Mouse (Mus musculus) heart, postnatal 4 days (tissue): ENCODE results near the gene Rps19bp1. TPM values are rescaled to one million over a fixed set of nuclear protein-coding genes. Genes with fewer than 3 reads are reported as not detected.

Experiments
- DNase-seq: peaks from one replicate; pipeline ENCODE4 v3.0.0; 2021
- total RNA-seq, 2 experiments: library from RNA; stranded (reverse); gene quantifications; 2 replicates each; pipeline ENCODE4 v1.2.3; 2021

Gene Rps19bp1
- 10 to 100 TPM; 26.1 to 27.2 TPM for total RNA-seq

DNA sequence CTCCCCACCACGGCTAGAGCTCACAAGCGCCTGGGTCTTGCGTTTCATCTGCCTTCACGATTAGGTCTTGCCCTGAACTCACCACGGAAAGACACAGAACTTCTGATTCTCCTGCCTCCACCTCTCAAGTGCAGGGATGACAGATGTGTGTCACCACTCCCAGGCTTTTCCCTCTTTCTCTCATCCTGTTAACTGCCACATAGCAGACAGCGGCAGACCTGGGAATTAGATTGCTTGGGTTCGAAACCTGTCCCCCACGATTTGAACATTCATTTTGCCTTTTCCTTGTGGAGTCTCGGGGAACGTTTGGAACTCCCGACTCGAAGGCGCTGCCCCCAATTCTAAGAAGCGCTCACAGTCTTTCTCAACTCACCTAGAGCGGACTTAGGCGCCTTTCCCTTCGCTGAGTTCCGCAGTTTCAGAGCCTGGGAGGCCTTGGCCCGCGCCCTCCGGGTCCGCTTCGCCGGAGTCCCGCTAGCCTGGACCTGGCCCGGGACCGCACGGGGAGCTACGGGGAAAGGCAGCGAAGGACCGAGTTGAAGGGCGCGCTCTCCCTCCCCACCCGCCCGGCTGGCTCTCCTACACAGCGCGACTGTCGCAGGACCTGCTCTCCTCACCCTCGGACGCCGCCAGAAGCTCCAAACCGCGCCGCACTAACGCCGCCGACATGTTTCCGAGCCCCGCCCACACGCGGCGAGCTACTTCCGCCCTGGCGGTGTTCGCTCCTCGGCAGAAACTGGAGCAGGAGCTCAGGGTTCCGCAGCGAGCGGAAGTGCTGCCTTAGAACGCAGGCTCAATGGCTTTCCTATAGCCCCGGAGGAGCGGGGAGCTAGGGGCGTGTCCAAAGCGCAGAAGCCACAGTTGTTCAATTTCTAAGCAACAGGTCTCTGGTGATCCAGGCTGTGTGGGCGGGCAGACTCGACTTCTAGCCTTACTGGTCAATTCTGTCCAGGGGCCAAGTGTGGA, at the start of gene Rps19bp1:
TSS of gene Rps19bp1 (minus strand) at position 706 of the 966 bp plus-strand sequence.
- peak; percentile 92 for DNase-seq

DNA sequence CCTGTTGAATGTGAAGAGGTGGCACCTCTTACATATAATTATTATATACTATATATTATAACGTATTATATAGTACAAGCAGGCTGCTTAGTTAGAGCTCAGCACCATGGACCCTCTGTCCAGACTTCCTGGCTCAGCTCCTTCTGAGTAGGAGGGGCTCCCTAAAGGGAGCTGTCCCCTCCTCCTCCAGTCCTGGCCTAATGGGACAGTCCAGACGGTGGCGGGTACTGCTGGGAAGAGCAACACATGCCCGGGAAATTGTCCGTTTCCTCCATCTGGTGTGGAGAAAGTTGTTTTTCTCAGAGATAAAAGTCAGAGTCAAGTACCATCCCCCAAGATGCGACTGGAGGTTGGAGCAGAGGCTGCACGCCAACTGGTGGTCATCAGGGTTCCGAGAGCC, 42.0 kb upstream of the Rps19bp1 start:
- DNase-seq: no peak

DNA sequence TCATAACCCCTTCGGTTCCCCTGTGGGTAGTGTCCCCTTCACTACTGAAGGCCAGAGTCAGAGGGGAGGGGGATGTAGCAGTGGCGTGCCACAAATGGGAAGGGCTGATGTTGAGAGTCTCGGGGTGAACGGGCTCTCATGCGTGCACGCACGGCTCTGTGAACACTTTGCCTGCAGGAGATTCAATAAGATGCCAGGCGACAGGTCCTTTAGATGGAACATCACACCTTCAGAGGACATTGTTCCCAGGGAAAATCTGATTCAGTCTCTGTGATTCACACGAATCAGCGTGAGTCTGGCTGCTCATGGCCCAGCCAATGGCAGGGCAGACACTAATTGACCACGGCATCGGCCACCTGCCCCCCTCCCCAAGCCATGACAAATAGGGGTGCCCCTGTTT, 40.1 kb upstream of the Rps19bp1 start:
- no peak for DNase-seq

DNA sequence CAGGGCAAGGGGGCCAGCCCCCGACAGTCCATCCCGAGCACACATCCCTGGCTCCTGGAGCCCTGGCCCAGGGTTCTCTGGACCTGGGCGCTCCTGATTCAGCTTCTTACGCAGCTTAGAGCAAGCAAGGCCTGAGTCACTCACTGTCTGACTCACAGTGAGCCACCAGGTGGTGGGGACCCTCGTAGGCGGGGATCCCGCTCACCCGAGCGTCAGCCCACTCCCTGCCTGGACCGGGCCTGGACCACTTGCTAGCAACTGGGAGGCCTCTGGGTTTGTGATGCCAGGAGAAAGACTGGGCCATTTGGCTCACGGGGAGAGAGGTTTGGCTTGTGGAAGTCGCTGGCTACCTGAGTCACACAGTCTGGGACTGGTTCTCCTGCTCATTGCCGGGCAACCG, 39.7 kb upstream of the Rps19bp1 start:
- DNase-seq: no peak

DNA sequence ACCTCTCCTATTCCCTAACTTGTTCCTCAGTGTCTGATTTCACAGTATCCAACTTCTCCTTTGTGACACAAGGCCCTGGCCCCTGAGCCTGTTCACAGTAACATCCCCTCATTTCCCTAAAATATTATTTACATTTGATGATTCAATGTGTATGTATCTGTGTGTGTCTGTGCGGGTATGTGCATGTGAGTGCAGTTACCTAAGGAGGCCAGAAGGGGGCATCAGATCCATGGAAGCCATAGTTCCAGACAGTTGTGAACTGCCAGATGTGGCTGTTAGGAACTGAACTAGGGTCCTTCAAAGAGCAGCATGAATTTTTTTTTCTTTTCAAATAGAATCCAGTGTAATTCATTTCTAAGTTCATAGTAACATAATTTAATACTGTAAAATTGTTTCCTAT, 33.0 kb upstream of the Rps19bp1 start:
- no peak for DNase-seq

DNA sequence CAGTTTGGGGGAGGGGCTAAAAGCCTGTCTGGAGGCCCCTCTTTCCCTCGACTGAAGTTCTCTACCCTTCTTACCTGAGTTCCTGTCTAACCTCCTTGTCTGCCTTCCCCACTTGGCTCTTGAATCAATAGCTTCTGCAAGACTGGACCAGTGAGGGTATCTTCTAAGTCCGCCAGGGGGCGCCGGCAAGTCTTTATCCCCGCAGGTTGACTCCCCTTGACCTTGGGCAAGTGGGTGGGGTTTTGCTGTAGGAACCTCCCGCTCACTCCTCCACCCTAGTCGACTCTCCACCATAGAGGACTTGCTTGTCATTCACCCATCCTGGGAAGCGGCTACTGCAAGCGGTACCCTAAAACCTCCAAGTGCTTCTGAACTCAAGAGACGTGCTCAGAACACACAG, 25.3 kb upstream of the Rps19bp1 start:
- peak; percentile 72 for DNase-seq

DNA sequence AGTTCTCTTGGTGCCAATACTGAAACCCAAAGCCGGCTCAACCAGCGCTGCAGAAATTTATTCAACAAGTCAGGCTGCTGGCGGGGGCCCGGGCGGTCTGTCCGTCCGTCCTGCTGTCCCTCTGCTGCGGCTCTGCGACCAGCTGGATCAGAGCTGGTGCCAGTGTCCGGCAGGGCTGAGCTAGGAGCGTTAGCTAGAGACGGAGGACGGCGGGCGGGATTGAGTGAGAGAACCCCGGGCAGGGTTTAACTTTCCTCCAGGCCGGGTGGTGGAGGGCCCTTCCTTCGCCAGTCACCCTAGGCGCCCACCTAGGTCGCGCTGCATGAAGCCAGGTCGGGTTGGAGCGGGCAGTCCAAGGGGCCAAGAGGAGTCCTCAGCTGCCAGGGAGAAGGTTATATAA, 23.9 kb upstream of the Rps19bp1 start:
- DNase-seq: no peak

DNA sequence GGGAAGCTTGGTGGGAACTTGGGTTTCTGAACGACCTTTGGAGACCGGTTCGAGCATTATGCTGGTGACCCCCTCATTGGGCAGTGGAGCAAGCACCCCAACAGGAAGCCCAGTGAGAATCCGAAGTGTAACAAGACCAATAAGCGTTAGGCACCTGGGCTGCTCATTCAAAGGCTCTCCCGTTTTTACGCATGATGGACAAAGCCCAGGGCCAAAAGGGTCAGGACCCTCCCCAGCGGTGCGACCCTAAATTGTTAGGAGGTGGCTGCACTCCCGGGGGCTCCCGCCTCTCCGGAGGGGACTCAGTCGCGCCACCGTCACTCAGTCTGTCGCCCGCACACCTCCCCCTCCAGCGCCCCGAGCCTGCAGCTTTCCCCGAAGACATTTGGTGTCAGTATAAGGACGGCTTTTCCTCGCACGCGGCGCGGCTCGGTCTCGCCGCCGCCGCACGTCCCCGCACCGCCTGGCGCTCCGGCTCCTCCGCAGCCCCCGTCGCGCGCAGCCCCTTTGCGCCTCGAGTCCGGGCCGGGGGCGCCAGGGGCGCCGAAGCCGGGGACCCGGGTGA, 22.8 kb upstream of the Rps19bp1 start, which contains the start of gene Cacna1i:
TSS of gene Cacna1i (plus strand) at position 388 of the 565 bp plus-strand sequence.
- DNase-seq: no peak

DNA sequence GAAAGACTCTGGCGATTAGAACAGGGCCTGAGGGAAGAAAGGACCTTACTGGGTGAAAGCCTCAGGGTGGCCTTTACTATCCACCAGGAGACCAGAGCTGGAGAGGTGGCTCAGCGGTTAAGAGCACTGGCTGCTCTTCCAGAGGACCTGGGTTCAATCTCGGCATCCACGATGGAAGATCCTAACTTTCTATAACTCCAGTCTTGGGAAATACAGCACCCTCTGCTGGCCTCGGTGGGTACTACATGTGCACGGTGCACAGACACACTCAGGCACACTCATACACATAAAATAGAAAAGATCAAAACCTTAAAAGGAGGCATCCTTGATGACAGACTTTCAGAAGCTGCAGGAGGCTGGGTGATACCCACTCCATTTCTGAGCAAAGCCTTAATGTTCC, 16.5 kb upstream of the Rps19bp1 start:
- peak; percentile 40 for DNase-seq

DNA sequence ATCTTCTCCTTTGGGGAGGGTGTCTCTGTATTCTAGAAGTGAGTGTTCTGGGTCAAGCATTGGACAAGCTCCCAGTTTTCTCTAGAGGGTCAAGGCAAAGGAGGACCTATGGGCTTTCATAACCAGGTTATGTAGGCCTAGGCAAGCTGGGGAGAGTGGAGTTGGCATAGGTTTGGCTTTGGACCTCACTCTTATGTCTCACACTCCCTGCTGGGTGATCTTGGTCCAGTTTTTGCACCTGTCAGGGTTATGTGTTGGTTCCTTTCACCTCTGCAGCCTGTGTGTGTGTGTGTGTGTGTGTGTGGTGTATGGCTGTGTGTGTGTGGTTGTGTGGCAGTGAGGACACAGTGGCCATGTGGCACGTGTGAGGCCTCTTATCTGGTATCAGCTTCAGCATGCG, 14.9 kb upstream of the Rps19bp1 start:
- no peak for DNase-seq

DNA sequence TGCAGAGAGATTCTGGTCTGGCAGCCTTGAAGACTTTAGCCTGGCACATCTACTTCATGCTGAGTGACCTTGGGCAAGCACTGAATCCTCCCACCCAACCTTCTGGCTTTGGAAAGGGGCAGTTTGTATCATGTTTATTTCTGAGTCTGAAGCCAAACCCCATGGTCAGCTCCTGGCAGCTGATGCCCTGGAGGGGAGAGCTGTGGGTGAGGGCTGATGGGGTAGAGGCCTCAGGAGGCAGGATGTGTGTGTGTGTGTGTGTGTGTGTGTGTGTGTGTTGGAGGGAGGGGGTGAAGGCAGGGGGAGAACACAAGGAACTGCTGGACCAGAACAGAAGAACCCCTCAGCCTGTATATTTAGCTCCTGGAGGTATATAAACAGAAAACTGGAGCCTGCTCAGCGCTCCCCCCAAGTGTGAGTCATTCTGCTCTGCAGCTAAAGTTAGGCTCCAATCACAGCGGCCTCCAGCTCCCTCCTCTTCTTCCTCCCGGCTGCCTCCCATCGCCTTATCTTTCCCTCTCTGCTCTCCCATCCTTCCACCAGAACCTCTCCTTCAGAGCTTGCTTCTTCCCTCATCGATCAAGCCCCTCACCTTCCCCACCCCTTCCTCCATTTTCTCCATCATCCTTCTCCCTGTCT, 14.1 kb upstream of the Rps19bp1 start:
- no peak for DNase-seq

DNA sequence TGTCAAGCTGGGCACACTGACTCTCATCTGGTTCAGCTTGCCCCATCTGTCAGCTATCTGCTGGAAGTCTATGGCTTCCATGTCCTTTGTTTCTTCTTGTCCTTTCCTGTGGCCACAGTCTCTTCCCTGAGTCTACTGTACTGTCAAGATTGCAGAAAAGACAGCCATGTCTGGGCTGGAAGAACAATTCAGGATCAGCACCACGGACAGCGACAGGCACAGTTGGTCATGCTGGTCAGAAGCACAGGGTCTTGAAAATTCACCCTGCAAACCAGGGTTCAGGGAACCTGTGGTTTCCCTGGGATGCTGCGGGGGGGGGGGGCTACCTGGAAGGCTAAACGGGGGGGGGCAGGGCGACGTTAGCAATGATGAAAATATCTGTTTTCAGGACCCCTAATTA, 13.5 kb upstream of the Rps19bp1 start:
- DNase-seq: peak; percentile 85

DNA sequence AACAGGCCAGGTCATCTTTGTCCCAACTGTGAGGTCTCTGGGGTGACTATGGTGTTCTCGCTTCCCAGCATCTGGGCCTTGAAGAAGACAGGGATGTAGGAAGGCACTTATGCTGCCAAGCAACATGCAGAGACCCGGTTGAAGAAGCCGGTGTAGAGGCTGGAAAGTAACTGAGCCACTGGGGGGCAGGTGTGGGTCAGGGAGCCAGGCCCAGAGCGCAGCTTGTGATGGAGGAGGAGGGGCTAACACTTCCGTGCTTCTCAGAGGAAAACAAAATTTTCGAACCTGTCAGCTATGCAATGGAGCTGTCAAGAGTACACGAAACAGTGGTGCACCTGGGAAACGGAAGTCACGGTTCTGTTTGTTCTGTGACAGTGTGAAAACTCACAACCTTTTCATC, 13.0 kb upstream of the Rps19bp1 start:
- no peak for DNase-seq

DNA sequence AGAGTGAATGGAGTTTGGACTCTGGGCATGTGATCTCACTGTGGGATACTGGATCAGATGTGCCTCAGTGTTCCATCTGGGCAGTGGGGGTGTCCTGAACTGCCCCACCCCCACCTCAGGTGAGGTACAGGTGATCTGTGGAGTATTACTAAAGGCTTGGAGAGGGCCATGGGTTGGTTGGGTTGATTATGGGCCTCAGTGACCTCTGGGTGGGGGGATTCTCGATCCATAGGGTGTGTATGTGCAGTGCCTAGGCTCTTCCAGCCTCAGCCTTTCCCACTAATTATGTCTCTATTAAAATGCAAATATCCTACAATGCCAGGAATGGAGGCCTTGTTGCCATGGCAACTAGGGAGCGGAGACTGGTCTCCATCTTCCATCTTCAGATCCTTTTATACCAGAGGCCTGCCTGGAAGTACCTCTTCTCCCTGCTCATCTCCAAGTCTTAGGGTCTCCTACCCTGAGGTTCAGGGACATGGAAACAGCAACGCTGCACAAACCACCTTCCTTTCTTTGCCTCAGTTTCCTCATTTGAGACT, 7.8 kb upstream of the Rps19bp1 start:
- no peak for DNase-seq

DNA sequence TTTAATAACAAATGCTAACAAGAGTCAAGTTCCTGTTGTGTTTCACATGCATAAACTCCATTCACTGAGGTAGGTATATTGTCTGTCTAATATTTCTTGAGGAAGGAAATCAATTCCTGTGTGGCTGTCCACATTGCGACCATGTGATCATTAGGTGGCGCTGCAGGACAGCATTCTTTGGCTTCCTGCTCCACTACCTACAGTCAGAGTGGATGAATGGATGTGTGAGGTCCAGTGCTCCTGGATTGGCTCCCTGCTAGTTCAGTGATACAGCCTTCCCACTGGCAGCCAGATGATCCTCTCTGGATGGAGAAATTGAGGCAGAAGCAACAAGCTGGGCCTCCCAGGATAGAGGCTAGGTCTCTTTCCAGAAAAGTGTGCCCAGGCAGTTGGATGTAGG, 2.2 kb upstream of the Rps19bp1 start:
- DNase-seq: peak; percentile 85

DNA sequence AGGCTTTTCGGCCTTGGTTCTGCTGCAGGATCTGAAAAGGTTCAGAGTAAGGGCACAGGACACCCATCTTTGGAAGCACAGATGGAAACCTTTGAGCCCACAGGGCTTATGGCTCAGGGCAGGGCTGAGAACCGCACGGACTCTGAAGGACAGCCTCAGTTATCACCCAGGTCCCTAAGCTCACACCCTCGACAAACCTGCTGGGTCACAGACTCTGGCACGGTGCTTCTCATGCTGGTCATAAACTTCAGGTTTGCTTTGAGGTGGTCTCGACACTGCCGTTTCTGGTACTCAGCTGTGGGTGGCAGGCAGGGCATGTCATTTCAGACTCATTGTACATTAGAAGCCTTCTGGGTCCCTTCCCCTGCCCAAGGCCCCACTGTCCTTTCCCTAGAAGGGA, 3.0 kb downstream of the Rps19bp1 start:
- no peak for DNase-seq

DNA sequence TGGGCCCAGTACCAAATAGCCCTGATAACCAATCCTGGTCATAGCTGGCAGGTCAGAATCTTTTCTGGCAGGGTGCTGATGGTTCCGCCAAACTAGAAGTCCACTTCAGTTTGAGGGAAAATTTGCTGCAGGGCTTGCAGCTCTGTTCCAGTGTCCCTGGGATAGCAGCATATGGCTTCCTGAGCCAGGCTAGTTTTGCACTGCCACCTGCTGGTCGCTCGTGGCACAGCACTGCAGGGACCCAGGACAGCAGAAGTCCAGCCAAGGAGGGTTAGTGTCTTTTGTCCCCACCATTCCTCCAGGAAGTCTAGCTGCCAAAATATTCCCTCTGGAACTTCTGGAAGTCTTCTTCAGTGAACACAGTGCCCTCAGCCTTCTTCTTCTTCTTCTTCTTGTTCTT, 3.4 kb downstream of the Rps19bp1 start:
- peak; percentile 93 for DNase-seq

DNA sequence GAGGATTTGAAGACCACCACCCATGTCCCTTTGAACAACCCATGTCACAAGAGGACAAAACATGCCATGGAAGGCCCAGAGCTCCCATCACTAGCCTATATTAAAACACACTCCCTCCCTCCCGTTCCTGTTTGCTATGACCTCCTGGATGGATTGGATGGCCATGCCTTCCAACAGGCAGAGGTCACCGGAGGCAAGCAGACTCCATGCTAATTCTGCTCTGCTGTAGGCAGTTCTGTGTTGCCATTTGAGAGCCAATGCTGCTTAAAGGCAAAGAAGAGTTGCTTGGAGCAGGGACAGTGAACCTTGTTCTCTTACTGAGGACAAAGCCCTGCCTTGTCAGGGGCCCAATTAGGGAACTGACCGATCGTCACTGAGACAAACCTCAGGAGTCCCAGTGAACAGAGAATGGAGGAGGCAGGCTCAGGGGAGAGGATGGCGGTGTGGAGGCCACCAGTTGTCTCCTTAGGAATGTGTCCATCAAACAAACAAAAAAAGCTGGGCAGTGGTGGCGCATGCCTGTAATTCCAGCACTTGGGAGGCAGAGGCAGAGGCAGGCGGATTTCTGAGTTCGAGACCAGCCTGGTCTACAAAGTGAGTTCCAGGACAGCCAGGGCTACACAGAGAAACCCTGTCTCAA, 4.6 kb downstream of the Rps19bp1 start:
- no peak for DNase-seq

DNA sequence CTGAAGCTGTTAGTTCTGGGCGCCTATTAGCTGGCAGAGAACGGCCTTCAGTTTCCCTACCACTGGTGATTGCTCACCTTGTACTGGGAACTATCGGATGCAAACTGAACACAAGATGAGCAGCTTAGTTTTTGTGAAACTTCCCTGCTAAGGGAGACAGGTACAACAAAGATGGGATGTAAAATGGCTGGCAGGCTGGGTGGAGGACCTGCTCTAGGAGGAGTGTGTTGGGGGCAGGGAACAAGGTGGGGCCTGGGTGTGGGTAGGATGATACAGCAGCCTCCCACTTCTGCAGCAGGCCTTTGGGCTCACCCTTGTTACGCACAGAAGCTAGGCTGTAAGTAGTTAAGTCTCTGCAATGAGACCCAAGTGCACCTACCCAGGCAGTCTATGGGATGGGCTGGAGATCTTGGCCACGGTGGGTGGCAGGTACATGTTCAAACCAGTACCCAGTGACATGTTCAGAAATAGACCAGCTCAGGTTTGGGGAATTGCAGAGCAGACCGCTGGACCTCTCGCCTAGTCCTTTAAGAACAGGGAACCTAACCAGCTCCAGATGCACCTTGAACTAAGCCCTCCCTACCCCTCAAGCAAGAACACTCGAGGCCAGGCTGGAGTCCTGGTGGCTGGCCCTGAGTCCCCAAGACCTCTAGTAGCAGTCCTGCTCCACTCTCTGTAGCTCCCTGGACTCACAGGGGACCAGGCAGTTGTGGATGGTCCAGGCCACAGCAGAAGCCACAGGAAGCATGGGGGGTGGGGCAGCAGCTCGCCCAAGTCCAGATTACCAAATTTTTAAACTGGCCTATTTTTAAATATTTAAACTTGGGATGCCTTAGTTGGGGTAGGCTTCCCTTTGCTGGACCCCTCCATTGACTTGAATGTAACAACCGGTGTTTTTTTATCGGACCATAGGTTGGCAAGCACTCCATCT, 5.6 kb downstream of the Rps19bp1 start:
- peak; percentile 51 for DNase-seq

DNA sequence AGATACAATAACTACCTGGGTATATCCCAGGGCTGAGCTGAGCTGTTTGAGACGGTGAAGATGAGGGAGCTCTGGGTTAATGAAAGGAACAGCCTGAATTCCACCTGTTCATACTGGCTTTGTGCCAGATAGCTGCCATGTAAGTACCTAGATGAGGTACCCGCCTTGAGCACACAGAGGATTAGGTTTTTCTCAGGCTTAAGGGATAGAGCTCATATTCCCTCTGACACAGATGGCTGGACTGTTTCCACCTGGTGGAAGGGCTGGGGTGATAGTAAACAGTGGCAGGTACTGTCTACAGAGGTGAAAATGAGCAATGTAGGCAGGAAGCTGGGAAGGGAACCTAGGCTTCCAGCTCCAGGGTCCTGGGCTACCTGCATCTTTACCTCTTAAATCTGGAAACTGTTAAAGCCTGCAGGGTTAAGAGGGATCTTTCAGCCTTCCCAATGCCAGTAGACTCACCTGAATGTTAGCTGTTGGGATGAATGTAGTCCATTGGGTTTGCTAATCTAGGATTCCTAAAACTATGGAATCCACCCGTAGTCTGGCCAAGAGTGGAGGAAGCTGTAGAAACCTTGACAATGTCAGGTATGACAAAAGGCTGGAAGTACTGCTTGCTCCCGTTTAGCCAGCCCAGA, 6.4 kb downstream of the Rps19bp1 start:
- DNase-seq: peak; percentile 26
